Mouse (Mus musculus) olfactory bulb, adult 2 months (tissue): Measurements from ENCODE around the gene Exosc1. TPM values are rescaled to one million over a fixed set of nuclear protein-coding genes. Genes with fewer than 3 reads are reported as not detected.

Experiments used
- H3K27ac ChIP-seq: fragments of 200-500 bp; 2 replicates; pipeline ENCODE4 v1.5.1; 2012; ENCODE audit warnings: low read depth, low read length; ENCODE audit not compliant: insufficient read depth
- H3K4me1 ChIP-seq: fragments of 200-500 bp; 2 replicates; pipeline ENCODE4 v1.6.1; 2012; ENCODE audit warnings: low read length; ENCODE audit not compliant: control insufficient read depth, insufficient read depth
- H3K4me3 ChIP-seq: fragments of 200-500 bp; 2 replicates; pipeline ENCODE4 v1.5.1; 2012; ENCODE audit warnings: mild to moderate bottlenecking, low read depth, low read length, moderate library complexity; ENCODE audit not compliant: insufficient read depth
- CTCF ChIP-seq: fragments of 200-500 bp; IDR thresholded peaks from 2 replicates; pipeline ENCODE4 v1.5.1; 2012; ENCODE audit warnings: low read depth, mild to moderate bottlenecking, low read length, moderate library complexity; ENCODE audit not compliant: insufficient read depth
- POLR2A ChIP-seq: fragments of 200-500 bp; IDR thresholded peaks from 2 replicates; pipeline ENCODE4 v1.6.1; 2012; ENCODE audit warnings: mild to moderate bottlenecking, low read depth, low read length, moderate library complexity; ENCODE audit not compliant: insufficient read depth
- WGBS: fragments of 180-500 bp; shearing (Covaris S2); methylation state at CpG from one replicate; pipeline ENCODE4 v1.1.7; 2018; 5-methylcytosine and 5-hydroxymethylcytosine counted together
- polyA plus RNA-seq: library from polyadenylated mRNA; stranded (reverse); fragments of >200 nt; gene quantifications from 2 replicates; pipeline ENCODE4 v1.2.4, GENCODE M21; 2012; ENCODE audit warnings: low replicate concordance; ENCODE audit not compliant: missing spikeins, insufficient read depth, insufficient read length

Exosc1 gene
- not detected in 2 replicates for polyA plus RNA-seq

- Histone ChIP-seq H3K4me1 (peaks cover 3% of the 10 kb centered on the region; the same call in 1 of the 2 replicates), H3K27ac (no peak within 1 kb of the TSS), H3K4me3 (peak within 1 kb of the TSS; percentile 92)
- TF ChIP-seq POLR2A (peak; percentile 79), CTCF (no peak)
- WGBS, result under 1% methylated on average over 47 of the region's 47 CpGs
Observed at GRCm38 (mm10) chr19:41933179-41934086, at the start of gene Exosc1, which contains the start of gene Zdhhc16. Gene Exosc1 (minus strand): TSS chr19:41933423. Gene Zdhhc16 (plus strand): TSS chr19:41933480.

- TF ChIP-seq CTCF, result no peak
- TF ChIP-seq POLR2A, result no peak
- Histone ChIP-seq H3K27ac (no peak overlapping the region), H3K4me3 (peak overlapping the region; percentile 93), H3K4me1 (peaks cover 2% of the 10 kb centered on the region; the same call in 1 of the 2 replicates)
- WGBS, result 19% methylated on average over 4 of the region's 4 CpGs
Observed at GRCm38 (mm10) chr19:41982791-41983150, 49.5 kb upstream of the Exosc1 start.

- Histone ChIP-seq H3K27ac (peak overlapping the region; percentile 10; the same call in 1 of the 2 replicates), H3K4me3 (peak overlapping the region; percentile 93), H3K4me1 (peaks cover 2% of the 10 kb centered on the region; the same call in 1 of the 2 replicates)
- no peak for TF ChIP-seq CTCF
- no peak for TF ChIP-seq POLR2A
- under 1% methylated on average over 74 of the region's 74 CpGs for WGBS
Observed at GRCm38 (mm10) chr19:41981931-41982790, 48.9 kb upstream of the Exosc1 start.

GRCm38 (mm10) chr19:41981595-41981927 is 48.3 kb upstream of the Exosc1 start, which contains the start of gene Ubtd1:
Gene Ubtd1 (plus strand): TSS chr19:41981763.
- Histone ChIP-seq H3K4me3 (peak within 1 kb of the TSS; percentile 93), H3K27ac (peak within 1 kb of the TSS; percentile 84), H3K4me1 (peaks cover 5% of the 10 kb centered on the region; the same call in 1 of the 2 replicates)
- WGBS, result under 1% methylated on average over 26 of the region's 33 CpGs
- TF ChIP-seq CTCF (no peak), POLR2A (no peak)

- under 1% methylated on average over 68 of the region's 68 CpGs for WGBS
- H3K4me1 ChIP-seq, result peaks cover 6% of the 10 kb centered on the region; the same call in 1 of the 2 replicates
- peak within 1 kb of the TSS; percentile 93 for H3K4me3 ChIP-seq
- peak within 1 kb of the TSS; percentile 84 for H3K27ac ChIP-seq
- TF ChIP-seq CTCF (no peak; the same call in 1 of the 2 replicates), POLR2A (peak; percentile 72)
Observed at GRCm38 (mm10) chr19:41980819-41981594, 47.8 kb upstream of the Exosc1 start, which contains the start of gene Mms19. Gene Mms19 (minus strand): TSS chr19:41981157.

- WGBS, result under 1% methylated on average over 16 of the region's 16 CpGs
- TF ChIP-seq CTCF (no peak), POLR2A (no peak)
- Histone ChIP-seq H3K27ac (no peak overlapping the region), H3K4me1 (peaks cover 6% of the 10 kb centered on the region), H3K4me3 (peak overlapping the region; percentile 93)
Observed at GRCm38 (mm10) chr19:41980422-41980818, 47.2 kb upstream of the Exosc1 start.

- Histone ChIP-seq H3K4me1 (peaks cover 13% of the 10 kb centered on the region), H3K27ac (peak overlapping the region; percentile 73), H3K4me3 (no peak overlapping the region)
- 25% methylated on average over 13 of the region's 13 CpGs for WGBS
- TF ChIP-seq CTCF (no peak), POLR2A (no peak)
Observed at GRCm38 (mm10) chr19:41973891-41974794, 40.9 kb upstream of the Exosc1 start.

GRCm38 (mm10) chr19:41969618-41970017 is 36.4 kb upstream of the Exosc1 start:
- Histone ChIP-seq H3K4me1 (peaks cover 9% of the 10 kb centered on the region), H3K4me3 (no peak overlapping the region), H3K27ac (no peak overlapping the region)
- TF ChIP-seq CTCF, result no peak
- TF ChIP-seq POLR2A, result no peak
- 94% methylated on average over 7 of the region's 7 CpGs for WGBS
